9 mouse cellular contexts compared by ENCODE assay signal in genomic region chr11:116695194-116695880, GRCm38 (mm10). TPM values are rescaled to one million over a fixed set of nuclear protein-coding genes. Genes with fewer than 3 reads are reported as not detected.
DNase-seq lines count a peak whose midpoint lies in the region; ATAC-seq lines count a peak whose summit lies in the region.
"Had no signal": no experiment of that assay in that cellular context is flagged by ENCODE, and none has a peak within 500 bp of the region (broad histone marks: within the 10 kb centered on the region; RNA-seq: fewer than 3 reads in every experiment).

No protein-coding gene starts in this region.

- H3K27me3 ChIP-seq in midbrain, embryonic 14.5 days (ENCODE audit: control insufficient read depth, insufficient read depth, low read length) = peaks cover 26% of the 10 kb centered on the region; the same call in 1 of the 2 replicates
- peaks cover 62% of the 10 kb centered on the region for H3K27me3 ChIP-seq in midbrain, embryonic 10.5 days (ENCODE audit: low read depth, poor library complexity, severe bottlenecking)
- peaks cover 16% of the 10 kb centered on the region for H3K27me3 ChIP-seq in kidney, embryonic 14.5 days (ENCODE audit: control insufficient read depth, insufficient read depth, low read length)
- H3K27me3 ChIP-seq in stomach, embryonic 16.5 days (ENCODE audit: control insufficient read depth, insufficient read depth, low read length) = peaks cover 6% of the 10 kb centered on the region; the same call in 1 of the 2 replicates

- DNase-seq in adrenal gland, adult (ENCODE audit: inconsistent age in 2 of 2, low spot score in 1 of 2) = peak; percentile 45 to 61
- DNase-seq in adrenal gland, adult 8-10 months = no peak
- peak; percentile 30 for DNase-seq in midbrain, embryonic 14.5 days
- DNase-seq in midbrain, embryonic 10.5 days (ENCODE audit: low spot score) = no peak
- no peak for DNase-seq in left cerebral cortex, adult 18-20 months (ENCODE audit: low spot score in 2 of 2)
- DNase-seq in cerebellum, adult 9-11 months = no peak
- DNase-seq: thymus, postnatal 14 days had no signal

- H3K9ac ChIP-seq in midbrain, embryonic 14.5 days (replicated peaks; ENCODE audit: low read length) = no peak overlapping the region
- H3K9ac ChIP-seq in kidney, embryonic 14.5 days (ENCODE audit: low read depth, low read length) = no peak overlapping the region; the same call in 1 of the 2 replicates
- peak overlapping the region; percentile 73; the same call in 1 of the 2 replicates for H3K9ac ChIP-seq in stomach, embryonic 16.5 days (ENCODE audit: low read length)

- H3K4me3 ChIP-seq in midbrain, embryonic 14.5 days (replicated peaks; ENCODE audit: low read depth, low read length) = 0 out of 2 replicates have a peak overlapping the region, but pooled peaks have one; percentile 29
- no peak overlapping the region; the same call in 1 of the 2 replicates for H3K4me3 ChIP-seq in midbrain, embryonic 10.5 days
- H3K4me3 ChIP-seq in kidney, embryonic 14.5 days (ENCODE audit: low read length) = no peak overlapping the region
- peak overlapping the region; percentile 46 for H3K4me3 ChIP-seq in stomach, embryonic 16.5 days (replicated peaks; ENCODE audit: low read length)

- 21% methylated on average over 23 of the region's 23 CpGs for WGBS in midbrain, embryonic 14.5 days
- WGBS in midbrain, embryonic 10.5 days = 25% methylated on average over 23 of the region's 23 CpGs
- WGBS in kidney, embryonic 14.5 days = 31% methylated on average over 23 of the region's 23 CpGs
- 34% methylated on average over 23 of the region's 23 CpGs for WGBS in stomach, embryonic 16.5 days

- H3K36me3 ChIP-seq in midbrain, embryonic 14.5 days (ENCODE audit: control insufficient read depth, insufficient read depth, low read length) = no peaks in the 10 kb centered on the region
- H3K36me3 ChIP-seq in midbrain, embryonic 10.5 days = no peaks in the 10 kb centered on the region
- H3K36me3 ChIP-seq in kidney, embryonic 14.5 days (ENCODE audit: control insufficient read depth, insufficient read depth, low read length) = no peaks in the 10 kb centered on the region
- H3K36me3 ChIP-seq in stomach, embryonic 16.5 days (ENCODE audit: control insufficient read depth, insufficient read depth, low read length) = no peaks in the 10 kb centered on the region

- no peaks in the 10 kb centered on the region for H3K9me3 ChIP-seq in midbrain, embryonic 14.5 days (ENCODE audit: control insufficient read depth, low read length)
- H3K9me3 ChIP-seq in midbrain, embryonic 10.5 days (replicated peaks) = no peaks in the 10 kb centered on the region
- no peaks in the 10 kb centered on the region for H3K9me3 ChIP-seq in kidney, embryonic 14.5 days (ENCODE audit: control insufficient read depth, low read length)
- no peaks in the 10 kb centered on the region for H3K9me3 ChIP-seq in stomach, embryonic 16.5 days (replicated peaks; ENCODE audit: control insufficient read depth, low read length)

- no peak overlapping the region for H3K4me2 ChIP-seq in midbrain, embryonic 14.5 days (ENCODE audit: low read length)
- peak overlapping the region; percentile 80 for H3K4me2 ChIP-seq in kidney, embryonic 14.5 days (replicated peaks; ENCODE audit: low read depth, low read length)
- peak overlapping the region; percentile 69 for H3K4me2 ChIP-seq in stomach, embryonic 16.5 days (ENCODE audit: low read depth, low read length)

- H3K27ac ChIP-seq in midbrain, embryonic 14.5 days (replicated peaks; ENCODE audit: low read depth, low read length) = no peak overlapping the region
- H3K27ac ChIP-seq in midbrain, embryonic 10.5 days (replicated peaks) = no peak overlapping the region
- no peak overlapping the region for H3K27ac ChIP-seq in kidney, embryonic 14.5 days (ENCODE audit: low read depth, low read length)
- no peak overlapping the region for H3K27ac ChIP-seq in stomach, embryonic 16.5 days (ENCODE audit: low read length)

- ATAC-seq in midbrain, embryonic 14.5 days (ENCODE audit: low FRiP score, low TSS enrichment) = no peak
- ATAC-seq in kidney, embryonic 14.5 days (ENCODE audit: low FRiP score, low TSS enrichment) = 0 out of 2 replicates have a peak, but pooled peaks have one; percentile 14
- ATAC-seq in stomach, embryonic 16.5 days (ENCODE audit: insufficient read depth, low FRiP score) = no peak

- H3K4me1 ChIP-seq in midbrain, embryonic 14.5 days (ENCODE audit: control insufficient read depth, insufficient read depth, low read length) = 0 out of 2 replicates have a peak, but pooled peaks cover 3% of the 10 kb centered on the region
- H3K4me1 ChIP-seq in midbrain, embryonic 10.5 days = peaks cover 28% of the 10 kb centered on the region
- H3K4me1 ChIP-seq in kidney, embryonic 14.5 days (ENCODE audit: control insufficient read depth, insufficient read depth, low read length) = peaks cover 9% of the 10 kb centered on the region; the same call in 1 of the 2 replicates
- peaks cover 6% of the 10 kb centered on the region; the same call in 1 of the 2 replicates for H3K4me1 ChIP-seq in stomach, embryonic 16.5 days (ENCODE audit: control insufficient read depth, insufficient read depth, low read length)

RNA-seq across cellular contexts. Expression of gene Cygb, which starts 41.2 kb away (rescaled TPM):
- 10 to 100 TPM; 33.4 to 64.8 (median 48.2) TPM for total RNA-seq in adrenal gland, adult 8-10 months (2022)
- 19.1 and 24.0 TPM in 2 replicates for polyA plus RNA-seq in midbrain, embryonic 14.5 days (2014; fragmentation: Nextera tagmentation; extraction: Ambion mirVana)
- polyA plus RNA-seq in midbrain, embryonic 10.5 days (2016; fragmentation: Nextera tagmentation; extraction: Ambion mirVana) = 2.5 and 2.8 TPM in 2 replicates
- polyA plus RNA-seq in kidney, embryonic 14.5 days (2014; fragmentation: Nextera tagmentation; extraction: Ambion mirVana) = 11.0 and 11.3 TPM in 2 replicates
- polyA plus RNA-seq in stomach, embryonic 16.5 days (2015; fragmentation: Nextera tagmentation; extraction: Ambion mirVana) = 19.6 and 24.8 TPM in 2 replicates
- total RNA-seq in left cerebral cortex, adult 18-20 months (2021) = 10 to 100 TPM; 48.6 to 55.9 TPM

RNA-seq across cellular contexts. Expression of gene Prcd, which starts 42.0 kb away (rescaled TPM):
- 10 to 100 TPM; 16.6 to 27.2 (median 22.8) TPM for total RNA-seq in adrenal gland, adult 8-10 months (2022)
- polyA plus RNA-seq in midbrain, embryonic 14.5 days (2014; fragmentation: Nextera tagmentation; extraction: Ambion mirVana) = 1.6 and 3.3 TPM in 2 replicates
- polyA plus RNA-seq in midbrain, embryonic 10.5 days (2016; fragmentation: Nextera tagmentation; extraction: Ambion mirVana) = 0.65 and 0.77 TPM in 2 replicates
- polyA plus RNA-seq in kidney, embryonic 14.5 days (2014; fragmentation: Nextera tagmentation; extraction: Ambion mirVana) = 1.1 and 1.4 TPM in 2 replicates
- 1.1 and 1.6 TPM in 2 replicates for polyA plus RNA-seq in stomach, embryonic 16.5 days (2015; fragmentation: Nextera tagmentation; extraction: Ambion mirVana)
- total RNA-seq in left cerebral cortex, adult 18-20 months (2021) = 1 to 10 TPM; 3.7 to 7.9 TPM

Comparison
In these comparisons a context has a peak if more than half of its experiments do, and no peak if none do; other contexts are left out.
1. DNase-seq: peak in adrenal gland, adult (2 of 2) and midbrain, embryonic 14.5 days (single experiment); none in adrenal gland, adult 8-10 months (single experiment), midbrain, embryonic 10.5 days (single experiment), left cerebral cortex, adult 18-20 months (0 of 2) and cerebellum, adult 9-11 months (single experiment).
2. H3K4me3 ChIP-seq: peak in midbrain, embryonic 14.5 days (single experiment) and stomach, embryonic 16.5 days (single experiment); none in midbrain, embryonic 10.5 days (single experiment) and kidney, embryonic 14.5 days (single experiment).